Mouse (Mus musculus): ENCODE measurements around the gene Nell2. TPM values are rescaled to one million over a fixed set of nuclear protein-coding genes. Genes with fewer than 3 reads are reported as not detected.

Gene Nell2
- polyA plus RNA-seq, 1 experiment, result 0.46 TPM

- no peak for TF ChIP-seq CTCF (IDR thresholded peaks at IDR 0.05; ENCODE audit: extremely low read depth, insufficient read length, insufficient replicate concordance, low read depth, low read length)
- TF ChIP-seq POLR2A (IDR thresholded peaks at IDR 0.05; ENCODE audit: low read depth, low read length), result no peak
- no peaks in the 10 kb centered on the region for H3K27me3 ChIP-seq (ENCODE audit: control insufficient read depth, insufficient read depth, low read length)
- H3K36me3 ChIP-seq (ENCODE audit: control insufficient read depth, insufficient read depth, low read length), result no peaks in the 10 kb centered on the region
- no peak overlapping the region for H3K4me3 ChIP-seq (ENCODE audit: low read depth, low read length)
- H3K27ac ChIP-seq (ENCODE audit: insufficient read depth, low read depth, low read length), result no peak overlapping the region
- WGBS, result 62% methylated on average over 3 of the region's 3 CpGs
- no peaks in the 10 kb centered on the region for H3K4me1 ChIP-seq (ENCODE audit: control insufficient read depth, insufficient read depth, insufficient read length, low read length)
Measured at GRCm38 (mm10) chr15:95156828-95157227, 371.5 kb downstream of the Nell2 start.

GRCm38 (mm10) chr15:95145118-95145517, 383.2 kb downstream of the Nell2 start:
- H3K27me3 ChIP-seq (ENCODE audit: control insufficient read depth, insufficient read depth, low read length), result no peaks in the 10 kb centered on the region
- WGBS, result 74% methylated on average over 2 of the region's 2 CpGs
- H3K27ac ChIP-seq (ENCODE audit: insufficient read depth, low read depth, low read length), result no peak overlapping the region
- TF ChIP-seq CTCF (IDR thresholded peaks at IDR 0.05; ENCODE audit: extremely low read depth, insufficient read length, insufficient replicate concordance, low read depth, low read length), result no peak
- no peaks in the 10 kb centered on the region for H3K4me1 ChIP-seq (ENCODE audit: control insufficient read depth, insufficient read depth, insufficient read length, low read length)
- H3K4me3 ChIP-seq (ENCODE audit: low read depth, low read length), result no peak overlapping the region
- H3K36me3 ChIP-seq (ENCODE audit: control insufficient read depth, insufficient read depth, low read length), result no peaks in the 10 kb centered on the region

DNA sequence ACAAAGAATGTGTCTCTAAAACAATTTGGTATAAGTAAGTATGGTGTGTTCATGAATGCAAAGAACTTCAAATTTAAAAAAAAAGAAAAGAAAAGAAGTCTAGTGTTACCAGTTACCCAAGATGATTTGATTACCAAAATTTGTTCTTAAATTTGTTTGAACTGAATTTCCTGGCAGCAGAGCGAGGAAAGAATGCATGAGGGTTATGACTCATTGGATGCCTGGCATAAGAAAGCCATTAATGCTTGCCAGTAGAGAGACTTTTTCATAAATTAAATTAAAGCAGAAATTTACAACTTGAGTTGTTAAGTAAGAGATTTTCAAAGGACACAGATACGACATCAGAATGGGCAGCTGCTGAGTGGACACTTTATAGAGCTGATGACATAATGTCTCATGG, 384.2 kb downstream of the Nell2 start:
- no peaks in the 10 kb centered on the region for H3K4me1 ChIP-seq (ENCODE audit: control insufficient read depth, insufficient read depth, insufficient read length, low read length)
- H3K27ac ChIP-seq (ENCODE audit: insufficient read depth, low read depth, low read length), result no peak overlapping the region
- H3K36me3 ChIP-seq (ENCODE audit: control insufficient read depth, insufficient read depth, low read length), result no peaks in the 10 kb centered on the region
- H3K27me3 ChIP-seq (ENCODE audit: control insufficient read depth, insufficient read depth, low read length), result no peaks in the 10 kb centered on the region
- TF ChIP-seq POLR2A (IDR thresholded peaks at IDR 0.05; ENCODE audit: low read depth, low read length) (no peak), CTCF (IDR thresholded peaks at IDR 0.05; ENCODE audit: extremely low read depth, insufficient read length, insufficient replicate concordance, low read depth, low read length) (no peak)
- no peak overlapping the region for H3K4me3 ChIP-seq (ENCODE audit: low read depth, low read length)
- WGBS, result 69% methylated on average over 2 of the region's 2 CpGs

DNA sequence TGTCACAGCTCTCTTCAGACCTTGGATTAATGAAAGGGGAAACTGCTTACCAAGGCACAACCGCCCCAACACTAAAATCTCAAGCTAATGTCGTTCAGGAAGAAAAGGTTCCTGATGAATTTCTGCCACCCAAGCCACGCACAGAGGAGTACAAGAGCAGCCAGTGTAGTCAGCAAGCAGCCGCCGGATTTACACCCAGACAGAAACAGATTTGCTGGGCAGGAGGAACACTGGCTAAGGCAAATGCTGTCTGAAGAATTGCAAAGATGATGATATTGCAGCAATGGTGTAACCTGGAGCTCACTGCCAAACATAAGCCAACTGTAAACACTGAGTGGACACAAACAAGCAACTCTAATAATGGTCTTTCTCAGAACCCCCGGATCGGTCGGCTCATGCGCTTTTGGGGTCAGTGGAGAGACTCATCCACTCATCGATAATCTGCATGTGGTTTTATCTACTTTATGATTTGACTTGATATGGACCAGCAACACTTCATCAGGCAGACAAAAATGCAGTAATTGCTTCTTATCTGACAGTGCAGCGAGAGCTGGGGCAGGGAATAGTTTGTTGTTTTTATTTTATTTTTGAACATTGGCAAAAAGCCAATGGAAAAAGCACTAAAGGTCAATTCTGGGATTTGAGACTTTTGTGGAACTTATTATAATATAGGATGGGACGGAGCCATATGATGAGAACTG, 389.5 kb downstream of the Nell2 start:
- H3K4me3 ChIP-seq (ENCODE audit: low read depth, low read length), result no peak overlapping the region
- H3K27ac ChIP-seq (ENCODE audit: insufficient read depth, low read depth, low read length), result no peak overlapping the region
- no peaks in the 10 kb centered on the region for H3K27me3 ChIP-seq (ENCODE audit: control insufficient read depth, insufficient read depth, low read length)
- WGBS, result 64% methylated on average over 12 of the region's 12 CpGs
- no peaks in the 10 kb centered on the region for H3K4me1 ChIP-seq (ENCODE audit: control insufficient read depth, insufficient read depth, insufficient read length, low read length)
- H3K36me3 ChIP-seq (ENCODE audit: control insufficient read depth, insufficient read depth, low read length), result no peaks in the 10 kb centered on the region
- no peak for TF ChIP-seq POLR2A (IDR thresholded peaks at IDR 0.05; ENCODE audit: low read depth, low read length)

DNA sequence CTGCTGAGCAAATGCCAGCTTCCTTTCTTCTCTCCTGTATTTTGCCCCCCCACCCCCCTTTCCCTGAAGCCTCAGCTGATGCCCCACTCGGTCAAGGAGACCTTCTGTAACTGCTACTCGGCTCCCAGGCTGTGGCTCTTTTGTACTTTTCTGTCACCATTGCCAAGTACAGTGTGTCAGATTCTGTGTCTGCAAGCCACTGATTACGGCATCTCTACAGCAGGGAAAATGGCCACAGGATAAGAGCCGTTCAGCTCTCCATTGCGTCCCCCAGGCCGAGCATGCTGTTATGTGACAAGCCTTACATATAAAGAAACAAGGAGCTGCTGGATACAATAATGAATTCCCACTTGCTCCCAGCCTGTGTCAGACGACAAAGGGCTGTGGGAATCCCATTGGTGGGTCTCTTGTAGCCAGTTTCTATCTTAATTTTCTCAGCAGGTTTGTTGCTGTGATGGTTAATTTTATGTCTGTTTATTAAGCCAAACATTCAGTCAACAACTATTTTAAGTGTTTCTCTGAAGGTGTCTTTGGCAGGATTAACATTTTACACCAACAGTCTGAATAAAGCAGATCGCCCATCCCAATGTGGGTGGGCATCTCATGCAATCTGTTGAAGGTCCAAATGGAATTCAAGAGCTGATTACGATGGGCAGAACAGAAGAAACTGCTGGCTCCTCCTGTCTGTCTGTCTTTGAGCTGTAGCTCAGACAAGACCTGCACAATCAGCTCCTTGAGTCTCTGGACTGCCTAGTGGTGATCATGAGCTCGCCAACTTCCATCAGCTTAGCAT, 391.1 kb downstream of the Nell2 start:
- H3K4me1 ChIP-seq (ENCODE audit: control insufficient read depth, insufficient read depth, insufficient read length, low read length), result no peaks in the 10 kb centered on the region
- TF ChIP-seq CTCF (IDR thresholded peaks at IDR 0.05; ENCODE audit: extremely low read depth, insufficient read length, insufficient replicate concordance, low read depth, low read length) (no peak), POLR2A (IDR thresholded peaks at IDR 0.05; ENCODE audit: low read depth, low read length) (no peak)
- WGBS, result 80% methylated on average over 10 of the region's 10 CpGs

GRCm38 (mm10) chr15:95135926-95136609, 392.3 kb downstream of the Nell2 start:
- H3K36me3 ChIP-seq (ENCODE audit: control insufficient read depth, insufficient read depth, low read length), result no peaks in the 10 kb centered on the region
- TF ChIP-seq CTCF (IDR thresholded peaks at IDR 0.05; ENCODE audit: extremely low read depth, insufficient read length, insufficient replicate concordance, low read depth, low read length), result no peak
- no peak for TF ChIP-seq POLR2A (IDR thresholded peaks at IDR 0.05; ENCODE audit: low read depth, low read length)
- no peaks in the 10 kb centered on the region for H3K4me1 ChIP-seq (ENCODE audit: control insufficient read depth, insufficient read depth, insufficient read length, low read length)
- WGBS, result 89% methylated on average over 17 of the region's 17 CpGs
- no peak overlapping the region for H3K27ac ChIP-seq (ENCODE audit: insufficient read depth, low read depth, low read length)
- no peak overlapping the region for H3K4me3 ChIP-seq (ENCODE audit: low read depth, low read length)
- no peaks in the 10 kb centered on the region for H3K27me3 ChIP-seq (ENCODE audit: control insufficient read depth, insufficient read depth, low read length)

More for the DNA sequence above, 391.1 kb downstream of the Nell2 start:
- no peak overlapping the region for H3K4me3 ChIP-seq (ENCODE audit: low read depth, low read length)
- no peaks in the 10 kb centered on the region for H3K27me3 ChIP-seq (ENCODE audit: control insufficient read depth, insufficient read depth, low read length)
- no peak overlapping the region for H3K27ac ChIP-seq (ENCODE audit: insufficient read depth, low read depth, low read length)
- H3K36me3 ChIP-seq (ENCODE audit: control insufficient read depth, insufficient read depth, low read length), result no peaks in the 10 kb centered on the region

DNA sequence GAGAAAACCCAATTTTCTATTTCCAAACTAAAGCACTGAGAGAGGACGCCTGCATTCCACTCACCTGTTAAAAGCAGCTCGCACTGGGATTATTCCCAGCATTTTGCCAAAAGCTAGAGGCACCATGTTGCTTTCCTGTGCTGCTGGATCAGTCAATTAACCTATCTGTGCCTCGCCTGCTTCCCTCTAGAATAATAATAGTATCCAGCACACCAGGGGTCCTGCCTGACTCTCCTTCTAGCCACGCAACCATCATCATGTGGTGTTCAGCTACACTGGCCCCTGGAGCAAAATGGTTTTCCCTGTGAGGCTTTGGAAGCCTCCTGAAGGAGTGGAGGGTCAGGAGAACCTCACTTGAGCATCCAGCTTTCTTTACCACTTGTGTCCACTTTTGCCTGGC, 397.0 kb downstream of the Nell2 start:
- H3K4me3 ChIP-seq (ENCODE audit: low read depth, low read length), result no peak overlapping the region
- 83% methylated on average over 4 of the region's 4 CpGs for WGBS
- TF ChIP-seq CTCF (IDR thresholded peaks at IDR 0.05; ENCODE audit: extremely low read depth, insufficient read length, insufficient replicate concordance, low read depth, low read length) (no peak), POLR2A (IDR thresholded peaks at IDR 0.05; ENCODE audit: low read depth, low read length) (no peak)
- no peaks in the 10 kb centered on the region for H3K4me1 ChIP-seq (ENCODE audit: control insufficient read depth, insufficient read depth, insufficient read length, low read length)
- H3K36me3 ChIP-seq (ENCODE audit: control insufficient read depth, insufficient read depth, low read length), result no peaks in the 10 kb centered on the region
- no peaks in the 10 kb centered on the region for H3K27me3 ChIP-seq (ENCODE audit: control insufficient read depth, insufficient read depth, low read length)
- H3K27ac ChIP-seq (ENCODE audit: insufficient read depth, low read depth, low read length), result no peak overlapping the region

Measured in small intestine, adult 2 months (tissue).